Mouse (Mus musculus) heart, postnatal 4 days (tissue): Measurements from ENCODE around the gene Wnt16. TPM values are rescaled to one million over a fixed set of nuclear protein-coding genes. Genes with fewer than 3 reads are reported as not detected.
"Not testable (repeated sequence)": the region's sequence is repeated elsewhere in the genome, so short reads cannot be mapped to it uniquely, and the experiment has no call there.

Source experiments
- DNase-seq: peaks from one replicate; pipeline ENCODE4 v3.0.0; 2021
- total RNA-seq, 2 experiments: library from RNA; stranded (reverse); gene quantifications; 2 replicates each; pipeline ENCODE4 v1.2.3; 2021

Wnt16 gene
- total RNA-seq, result 1 to 10 TPM; 1.1 TPM

DNA sequence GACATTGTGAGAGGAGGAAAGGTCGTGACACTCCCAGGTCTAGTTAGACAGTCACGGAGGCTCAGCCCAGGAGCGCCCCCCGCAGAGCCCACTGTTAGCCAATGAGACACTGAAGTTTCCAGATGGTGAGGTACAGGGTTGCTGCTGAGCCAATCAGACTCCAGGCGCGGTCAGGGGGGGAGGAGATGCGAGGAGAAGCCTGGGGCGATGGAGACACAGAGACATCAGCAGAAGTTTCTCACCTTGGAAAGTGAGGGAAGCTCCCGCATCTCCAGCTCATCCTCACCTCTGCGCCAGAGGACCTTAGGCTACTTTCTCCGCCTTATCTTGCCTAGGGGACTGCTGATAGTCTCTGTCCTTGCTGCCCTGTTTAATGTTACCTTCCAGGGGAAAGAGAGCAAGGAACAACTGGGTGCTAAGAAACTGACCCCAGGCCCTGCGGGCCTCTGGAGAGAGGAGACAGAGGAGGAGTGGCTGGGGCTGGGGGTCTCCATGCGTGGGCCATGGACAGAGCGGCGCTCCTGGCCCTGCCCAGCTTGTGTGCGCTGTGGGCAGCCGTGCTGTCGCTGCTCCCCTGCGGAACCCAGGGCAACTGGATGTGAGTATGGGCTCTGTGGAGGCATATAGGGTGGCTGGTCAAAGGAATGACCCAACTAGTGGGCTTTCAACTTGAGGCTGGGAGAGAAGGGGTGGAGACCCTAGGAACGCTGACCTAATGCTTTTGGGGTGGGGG lies at the start of gene Wnt16:
Gene Wnt16 (plus strand): TSS at position 224 of the 733 bp plus-strand sequence.
- no peak for DNase-seq

DNA sequence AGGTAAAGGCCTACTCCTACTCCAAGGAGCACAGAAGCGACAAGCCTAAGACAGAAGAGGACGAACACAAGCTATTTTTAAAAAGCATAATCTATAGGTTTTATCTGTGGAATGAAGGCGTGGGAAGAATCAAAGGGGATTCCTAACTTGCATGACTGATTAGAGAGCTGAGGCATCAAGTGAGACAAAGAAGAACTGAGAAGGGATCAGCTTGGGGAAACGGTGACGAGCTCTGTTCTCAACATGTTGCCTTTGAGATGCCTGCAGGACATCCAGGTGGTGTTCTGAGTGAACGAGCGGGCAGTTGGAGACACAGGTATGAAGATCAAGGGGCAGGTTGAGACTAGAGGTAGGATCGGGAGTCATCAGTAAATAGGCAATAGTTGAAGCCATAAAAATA lies 44.7 kb upstream of the Wnt16 start:
- DNase-seq, result no peak

DNA sequence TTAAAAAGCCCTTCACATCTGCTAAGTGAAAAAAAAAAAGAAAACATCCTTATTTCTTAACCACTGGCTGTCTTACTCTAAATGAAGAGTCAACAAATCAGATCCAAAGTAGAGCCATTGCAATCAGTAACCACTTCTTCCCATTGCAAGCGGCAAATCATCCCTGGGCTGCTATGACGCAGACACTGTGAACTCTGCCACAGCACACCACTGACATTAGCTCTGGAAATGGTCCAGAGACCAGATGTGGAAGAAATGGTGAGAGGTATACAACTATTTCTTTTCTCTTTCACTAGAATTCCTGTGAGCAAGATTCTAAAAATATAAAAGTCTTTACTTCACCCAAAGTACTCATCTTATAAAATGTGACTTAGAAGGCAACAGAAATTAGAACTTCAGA lies 41.3 kb upstream of the Wnt16 start:
- DNase-seq, result no peak

DNA sequence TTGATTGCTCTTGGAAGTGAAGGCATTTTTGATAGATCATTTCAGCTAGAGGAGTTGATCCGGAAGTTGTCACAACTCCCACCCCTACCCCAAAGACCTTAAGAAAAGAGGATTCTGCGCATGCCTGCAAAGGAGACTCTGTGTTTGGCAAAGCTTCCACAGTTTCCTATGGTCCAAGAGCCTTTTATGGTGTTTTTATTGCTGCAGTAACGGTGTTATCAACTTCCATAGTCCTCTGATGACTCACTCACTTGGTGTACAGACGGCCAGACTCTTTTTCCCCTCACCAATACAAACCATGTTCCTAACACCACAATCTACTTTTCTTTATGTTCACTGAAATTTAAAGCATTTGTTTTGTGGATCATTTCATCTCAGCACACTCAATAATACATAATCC lies 29.2 kb upstream of the Wnt16 start:
- no peak for DNase-seq

DNA sequence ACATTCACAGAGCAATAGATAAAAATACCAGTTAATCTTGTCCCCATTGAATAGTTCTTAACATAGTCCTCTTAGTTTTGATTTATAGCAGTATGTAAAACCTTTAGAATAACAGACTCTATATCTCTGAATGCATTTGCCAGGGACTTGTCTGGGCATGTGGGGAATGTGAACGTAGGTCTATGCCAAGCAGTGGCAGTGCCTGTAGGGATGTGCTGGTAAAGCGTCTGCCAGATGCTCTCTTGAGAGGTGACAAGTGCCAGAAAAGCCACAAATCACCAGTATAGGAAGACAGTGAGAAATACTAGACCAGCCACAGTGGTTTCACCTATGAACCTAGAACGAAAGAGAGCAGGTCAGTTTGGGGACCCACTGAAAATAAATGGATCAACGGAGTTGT lies 25.5 kb upstream of the Wnt16 start:
- DNase-seq, result no peak

DNA sequence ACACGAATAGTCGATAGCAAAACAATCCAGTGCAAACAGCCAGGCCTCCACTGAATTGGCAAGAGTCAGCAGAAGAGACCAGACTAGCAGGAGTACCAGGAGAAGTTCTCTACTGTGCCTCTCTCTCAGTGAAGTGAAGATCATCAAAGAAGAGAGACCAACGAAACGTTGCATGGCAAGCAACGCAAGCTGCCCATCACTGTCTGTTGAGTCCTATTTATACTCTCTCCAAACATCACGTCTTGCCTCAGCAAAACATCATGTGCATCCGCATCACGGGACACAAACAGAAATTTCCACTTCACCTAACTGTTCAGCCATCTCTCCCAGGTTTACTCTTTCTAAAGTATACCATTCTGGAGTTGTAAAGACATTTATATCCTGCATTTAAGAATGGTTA lies 23.9 kb upstream of the Wnt16 start:
- not testable (repeated sequence) for DNase-seq

DNA sequence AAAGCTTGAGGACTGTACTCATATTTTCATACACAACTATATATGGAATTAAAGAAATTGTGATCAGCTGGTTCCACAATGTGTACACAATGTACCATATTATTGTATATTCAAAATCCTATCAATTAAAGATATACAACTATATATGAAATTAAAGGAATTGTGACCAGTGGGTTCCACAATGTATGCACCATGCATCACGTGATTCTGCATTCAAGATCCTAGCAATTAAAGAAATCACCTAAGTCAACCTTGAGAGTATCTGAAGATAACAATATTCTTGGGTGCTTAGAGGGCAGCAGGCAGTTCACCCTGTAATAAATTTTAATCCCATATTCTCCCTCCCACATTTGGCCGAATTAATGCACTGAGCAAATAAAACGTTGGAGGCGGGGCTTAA lies 22.0 kb upstream of the Wnt16 start:
- no peak for DNase-seq

DNA sequence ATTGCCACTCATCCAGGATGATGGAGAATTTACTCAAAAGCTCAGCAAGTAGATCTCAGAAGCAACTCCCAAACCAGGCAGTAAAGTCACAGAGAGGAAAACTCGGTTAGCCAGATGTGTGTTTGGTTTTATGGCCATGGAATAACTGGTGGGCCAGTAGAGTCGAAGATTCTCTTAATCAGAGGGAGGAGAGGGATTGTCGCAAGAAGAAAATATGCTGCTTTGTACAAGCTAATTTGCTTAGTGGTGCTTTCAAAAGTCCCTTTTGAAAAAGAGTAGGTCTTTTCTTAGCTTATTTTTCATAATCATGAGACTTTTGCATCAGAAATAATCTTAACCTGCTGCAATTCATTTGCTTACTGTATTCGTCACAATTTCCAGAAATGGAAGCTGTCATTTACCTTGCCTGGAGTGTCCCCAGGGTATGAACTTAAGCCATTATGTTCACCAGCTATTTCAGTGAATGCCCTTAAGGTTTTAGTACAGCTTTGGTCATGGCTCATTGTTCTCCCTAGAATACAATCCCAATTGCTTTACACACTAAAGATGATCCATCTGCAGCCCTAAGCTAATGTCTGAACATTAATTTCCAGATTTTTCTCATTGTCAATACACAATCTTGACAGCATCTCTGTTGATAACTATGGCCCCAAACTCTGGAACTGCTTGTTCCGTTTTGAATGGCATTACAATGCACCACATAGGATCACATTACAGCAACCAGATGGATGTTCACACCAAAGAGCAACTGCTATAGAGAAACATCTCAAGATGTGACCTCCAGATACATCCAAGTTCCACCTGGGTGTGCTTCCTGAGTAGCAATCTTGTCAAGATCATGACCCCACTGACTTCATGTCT lies 20.0 kb upstream of the Wnt16 start:
- no peak for DNase-seq

DNA sequence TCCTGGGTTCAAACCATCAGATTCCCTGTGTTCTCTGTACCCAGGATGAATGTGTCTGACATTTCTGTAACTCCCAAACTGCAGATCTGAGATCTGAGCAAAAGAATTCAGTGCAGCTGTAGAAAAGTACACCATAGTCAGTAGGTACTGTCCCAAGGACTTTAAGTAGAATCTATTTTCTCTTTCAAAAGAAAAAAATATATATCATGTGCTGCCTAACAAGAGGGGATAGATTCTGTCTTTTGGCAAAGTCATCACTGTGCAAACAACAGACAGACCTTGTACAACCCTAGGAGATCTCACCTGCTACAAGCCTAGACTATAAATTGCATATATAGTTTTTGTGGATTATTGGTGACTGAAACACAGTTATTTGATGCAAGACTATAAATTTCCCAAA lies 19.4 kb upstream of the Wnt16 start:
- no peak for DNase-seq

DNA sequence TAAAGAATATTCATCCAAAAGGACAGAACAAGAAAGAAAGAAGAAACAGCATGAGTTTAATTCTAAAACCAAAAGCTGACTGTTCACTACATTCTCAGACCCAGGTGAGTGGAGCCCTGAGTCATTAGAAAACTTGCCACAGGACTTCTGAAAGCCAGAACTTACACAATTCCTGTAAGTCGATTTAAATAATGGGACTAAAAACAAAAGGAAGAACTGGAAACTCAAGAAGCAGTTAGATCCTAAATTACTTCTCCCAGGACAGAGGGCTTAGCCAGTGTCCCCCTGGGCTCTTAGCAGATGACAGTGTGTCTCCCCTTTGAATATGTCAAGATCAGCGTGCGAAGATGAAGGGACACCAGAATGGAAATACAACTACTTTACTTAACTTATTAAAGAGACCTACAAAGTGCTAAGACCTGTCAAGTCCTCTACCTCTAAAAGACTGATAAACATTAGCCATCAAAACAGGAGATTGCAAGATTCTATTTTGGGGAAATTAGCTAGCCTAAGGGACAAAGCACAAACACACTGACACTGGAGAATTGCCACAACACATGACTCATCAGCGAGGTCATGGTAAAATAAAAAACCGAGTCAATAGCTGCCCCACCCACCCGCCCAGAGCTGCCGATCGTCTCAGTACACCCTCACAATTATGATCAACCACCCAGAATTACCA lies 18.0 kb upstream of the Wnt16 start:
- DNase-seq, result peak; percentile 27

DNA sequence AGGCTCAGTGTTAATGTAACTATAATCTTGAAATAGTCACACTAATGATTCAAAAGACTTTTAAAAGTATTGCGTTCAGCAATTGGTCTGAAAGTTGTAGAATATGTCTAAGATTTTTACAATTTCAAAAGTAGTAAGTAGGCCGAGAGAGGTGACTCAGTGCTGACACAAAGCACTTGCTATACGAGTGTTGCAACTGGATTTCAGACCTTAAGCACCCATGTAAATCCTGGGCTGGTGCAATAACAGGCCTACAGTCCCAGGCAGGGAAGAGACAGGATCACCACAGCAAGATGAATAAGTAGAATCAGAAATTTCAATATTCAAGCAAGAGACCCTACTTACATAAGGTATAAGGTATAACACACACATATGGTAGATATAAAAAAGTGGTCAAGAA lies 10.1 kb upstream of the Wnt16 start:
- DNase-seq, result no peak

DNA sequence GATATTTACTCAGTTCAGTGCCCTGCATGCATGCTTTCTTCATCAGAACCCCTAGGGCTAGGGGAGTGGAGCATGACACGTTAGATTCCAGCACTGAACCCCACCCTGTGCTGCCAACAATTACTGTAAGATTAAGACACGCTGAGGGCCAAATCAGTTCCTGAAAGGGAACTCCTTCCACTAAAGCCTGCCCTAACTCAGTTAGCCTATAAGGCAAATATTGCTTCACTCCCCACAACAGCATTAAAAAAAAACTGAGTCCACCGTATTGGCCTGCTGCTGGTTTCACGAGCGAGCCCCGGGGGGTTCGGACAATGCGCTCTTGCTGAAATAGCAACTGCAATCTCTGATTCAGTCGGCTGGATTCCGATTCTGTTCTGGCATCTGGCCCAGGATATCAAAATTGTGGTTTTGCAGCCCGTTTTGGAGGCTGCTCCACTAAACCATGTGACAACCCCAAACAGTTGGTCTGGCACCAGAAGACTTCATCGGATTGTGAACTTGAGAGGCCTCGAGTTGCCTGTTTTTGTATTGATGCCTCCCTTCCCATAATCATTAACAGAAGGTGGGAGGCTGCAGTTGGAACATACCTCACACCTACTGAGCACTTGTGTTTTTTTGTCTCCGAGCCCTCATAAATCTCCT lies 7.7 kb upstream of the Wnt16 start:
- DNase-seq, result peak; percentile 58

DNA sequence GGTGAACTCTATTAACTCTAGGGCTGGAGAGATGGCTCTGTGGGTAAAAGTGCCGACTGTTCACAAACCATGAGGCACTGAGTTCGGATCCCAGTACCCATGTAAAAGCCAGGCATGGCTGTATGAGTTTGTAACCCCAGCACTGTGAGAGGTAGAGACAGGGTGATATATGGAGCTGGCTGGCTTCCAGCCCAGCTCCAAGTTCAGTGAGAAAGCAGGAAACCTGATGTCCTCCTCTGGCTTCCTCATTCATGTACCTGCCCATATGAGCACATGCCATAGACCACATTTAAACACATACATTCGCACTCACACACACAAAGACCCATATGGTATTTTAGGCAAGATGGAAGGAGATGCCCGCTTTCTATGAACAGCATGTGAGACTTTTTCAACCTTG lies 5.6 kb upstream of the Wnt16 start:
- no peak for DNase-seq

DNA sequence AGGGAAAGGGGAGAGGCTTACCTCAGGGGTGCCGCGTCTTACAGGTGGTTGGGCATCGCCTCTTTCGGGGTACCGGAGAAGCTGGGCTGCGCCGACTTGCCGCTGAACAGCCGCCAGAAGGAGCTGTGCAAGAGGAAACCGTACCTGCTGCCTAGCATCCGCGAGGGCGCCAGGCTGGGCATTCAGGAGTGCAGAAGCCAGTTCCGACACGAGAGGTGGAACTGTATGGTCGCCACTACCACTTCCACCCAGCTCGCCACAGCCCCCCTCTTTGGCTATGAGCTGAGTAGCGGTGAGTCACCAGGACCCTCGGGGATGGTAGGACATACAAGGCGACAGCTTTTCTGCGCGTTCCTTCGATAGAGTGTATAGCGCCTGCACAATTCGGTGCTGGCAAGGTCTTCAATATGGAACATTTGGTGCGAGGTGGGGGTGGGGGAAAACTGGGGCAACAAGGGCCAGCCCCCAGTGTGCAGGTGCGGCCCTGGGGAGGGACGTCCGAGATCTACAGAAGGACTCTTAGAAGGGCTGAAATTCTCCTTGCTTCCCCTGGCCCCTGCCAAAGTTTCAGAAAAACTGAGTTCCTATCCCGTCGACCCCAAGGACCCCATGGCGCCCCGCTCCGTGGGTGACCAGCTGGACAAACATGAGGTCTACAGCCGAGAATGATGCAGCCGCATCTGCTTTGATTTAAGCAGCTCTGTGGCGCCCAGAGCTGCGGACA lies 872 bp downstream of the Wnt16 start:
- peak; percentile 25 for DNase-seq

DNA sequence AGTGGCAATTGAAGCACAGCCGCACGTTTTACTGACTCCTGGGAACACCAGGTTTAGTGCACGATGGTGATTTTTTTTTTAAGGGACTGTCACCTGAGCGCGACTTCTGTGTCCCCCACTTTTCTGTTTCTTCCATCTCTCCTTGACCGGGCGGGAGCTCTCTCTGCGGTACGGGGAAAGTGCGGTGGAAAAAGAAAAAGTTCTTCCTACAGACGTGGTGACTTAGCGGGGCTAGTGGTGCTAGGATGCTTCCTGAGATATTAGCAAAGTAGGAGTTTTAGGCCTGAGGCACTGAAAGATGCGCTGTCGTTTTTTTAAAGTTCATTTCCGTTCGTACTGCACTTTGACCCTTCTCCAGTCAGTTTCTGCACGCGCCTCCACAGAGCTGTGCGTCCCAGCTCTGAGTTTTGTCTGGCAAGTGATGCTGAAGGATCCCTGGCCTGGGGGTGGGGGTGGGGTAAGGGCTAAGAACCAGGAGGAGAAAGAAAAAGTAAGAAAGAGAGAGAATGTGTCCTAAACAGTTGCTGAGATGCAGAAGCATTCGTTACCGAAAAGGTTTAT lies 1.5 kb downstream of the Wnt16 start:
- no peak for DNase-seq

DNA sequence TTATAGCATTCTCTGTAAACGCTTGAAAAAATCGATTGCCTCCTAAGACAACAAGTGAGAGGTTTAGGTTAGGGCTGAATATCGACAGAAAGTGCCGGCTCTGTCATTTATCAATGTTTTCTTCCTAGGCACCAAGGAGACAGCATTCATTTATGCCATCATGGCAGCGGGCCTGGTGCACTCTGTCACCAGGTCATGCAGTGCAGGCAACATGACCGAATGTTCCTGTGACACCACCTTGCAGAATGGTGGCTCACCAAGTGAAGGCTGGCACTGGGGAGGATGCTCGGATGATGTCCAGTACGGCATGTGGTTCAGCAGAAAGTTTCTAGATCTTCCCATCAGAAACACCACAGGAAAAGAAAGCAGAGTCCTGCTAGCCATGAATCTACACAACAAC lies 2.8 kb downstream of the Wnt16 start:
- no peak for DNase-seq

DNA sequence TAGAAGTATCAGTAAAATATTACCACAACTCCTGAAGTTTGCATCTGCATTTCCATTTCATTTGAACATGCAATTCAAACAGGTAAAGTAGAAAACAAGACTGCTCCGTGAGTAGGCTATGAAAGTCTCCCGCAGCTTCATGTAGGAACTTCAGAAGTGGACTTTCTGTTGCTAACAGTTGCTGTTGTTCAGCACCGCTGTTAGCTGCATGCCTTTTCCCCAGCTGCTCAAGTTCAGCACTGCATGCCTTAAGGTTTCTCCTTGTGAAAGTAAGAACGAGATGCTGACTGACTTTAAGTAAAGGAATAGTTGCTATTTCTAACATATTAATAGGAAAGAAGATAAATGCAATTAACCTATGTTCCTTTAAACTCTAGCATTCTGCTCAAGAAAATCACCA lies 4.0 kb downstream of the Wnt16 start:
- DNase-seq, result no peak

DNA sequence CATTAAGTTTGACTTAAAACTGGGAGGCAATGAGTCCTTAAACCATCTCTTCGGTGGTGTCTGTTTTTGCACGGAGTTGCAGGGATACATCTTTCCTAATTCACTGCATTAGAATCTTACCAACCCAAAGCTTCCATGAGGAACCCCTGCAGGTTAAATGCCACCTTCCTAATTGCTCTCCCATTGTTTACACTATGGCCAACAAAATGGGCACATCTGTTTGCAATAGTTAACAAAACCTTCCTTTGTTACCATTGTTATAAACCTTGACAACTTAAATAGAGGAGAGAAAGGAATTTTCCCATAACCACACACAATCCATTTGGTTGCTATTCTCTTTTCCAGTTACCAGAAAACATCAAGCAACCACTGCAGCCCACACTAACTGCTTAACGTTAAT lies 5.9 kb downstream of the Wnt16 start:
- no peak for DNase-seq

DNA sequence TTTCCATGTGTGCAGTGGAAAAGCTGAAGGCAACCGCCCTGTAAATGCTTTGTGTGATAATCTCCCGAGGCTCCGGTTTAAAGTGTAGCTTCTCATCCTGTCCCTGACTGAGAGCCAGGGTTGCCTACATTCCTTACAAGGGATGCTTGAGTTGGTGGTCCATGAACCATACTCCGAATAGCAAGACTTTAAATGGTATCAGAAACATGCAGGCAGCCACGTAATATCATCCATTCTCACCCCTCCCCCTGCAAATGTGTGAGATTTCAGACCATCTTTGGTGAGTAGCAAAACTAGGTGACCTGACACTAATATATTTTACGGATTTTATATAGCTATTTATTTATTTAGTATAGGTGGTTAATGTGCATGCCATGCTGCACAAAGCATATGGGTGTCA lies 9.0 kb downstream of the Wnt16 start:
- no peak for DNase-seq

DNA sequence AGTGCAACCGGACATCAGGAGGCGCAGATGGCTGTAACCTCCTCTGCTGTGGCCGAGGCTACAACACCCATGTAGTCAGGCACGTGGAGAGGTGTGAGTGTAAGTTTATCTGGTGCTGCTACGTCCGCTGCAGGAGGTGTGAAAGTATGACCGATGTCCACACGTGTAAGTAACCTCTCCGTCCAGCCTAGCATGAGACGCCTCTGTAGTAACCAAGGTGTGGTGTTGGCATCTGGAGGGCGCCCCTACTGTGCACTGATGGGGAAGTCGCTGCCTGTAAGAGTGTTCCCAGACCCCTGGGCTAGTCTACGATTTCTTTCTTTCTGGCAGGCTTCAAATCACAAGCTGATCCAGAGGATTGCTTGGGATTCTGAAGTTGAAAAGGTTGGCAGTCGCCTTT lies 10.0 kb downstream of the Wnt16 start:
- no peak for DNase-seq

DNA sequence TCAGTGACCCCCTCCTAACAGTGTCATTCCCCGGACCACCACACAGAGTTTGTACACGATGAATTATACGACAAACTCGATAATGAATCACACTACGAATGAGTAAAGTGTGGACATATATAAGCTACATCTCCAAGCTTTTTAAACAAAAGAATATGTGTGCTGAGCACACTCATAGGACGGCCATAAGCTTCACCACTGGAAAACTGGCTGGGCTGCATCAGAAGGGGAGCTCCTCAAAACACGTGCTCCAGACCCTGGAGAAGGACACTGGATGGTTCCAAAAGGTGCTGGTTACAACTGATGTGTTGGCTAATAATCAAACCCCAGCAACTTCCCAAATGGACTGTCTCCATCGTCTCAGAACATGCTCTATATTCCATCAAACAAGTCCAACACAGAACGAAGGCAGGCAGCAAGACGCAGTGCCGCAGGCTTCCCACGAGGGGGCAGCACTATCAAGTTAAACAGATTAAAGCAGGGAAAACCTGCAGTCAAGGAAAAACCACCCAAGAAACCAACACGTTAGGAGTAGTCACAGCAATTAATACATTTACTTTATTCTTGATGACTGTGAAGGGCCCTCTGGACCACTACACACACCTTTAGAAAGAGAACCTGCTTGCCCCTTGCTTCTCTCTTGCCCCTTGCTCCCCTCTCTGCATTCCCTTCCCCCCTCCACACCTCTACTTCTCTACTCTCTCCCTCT lies 37.5 kb downstream of the Wnt16 start:
- peak; percentile 83 for DNase-seq
